Mouse (Mus musculus) hindbrain, embryonic 14.5 days (tissue): Measurements from ENCODE around the gene Lbh. TPM values are rescaled to one million over a fixed set of nuclear protein-coding genes. Genes with fewer than 3 reads are reported as not detected.

Experiments
- ATAC-seq: fragments of 200-750 bp; cut with Nextera tagmentation; 2 replicates; pipeline ENCODE4 v1.8.0; 2017; ENCODE audit warnings: moderate number of reproducible peaks, mild to moderate bottlenecking, moderate TSS enrichment, moderate library complexity; ENCODE audit not compliant: low FRiP score
- DNase-seq: peaks from one replicate; pipeline ENCODE4 v3.0.0-alpha.2; 2015; ENCODE audit warnings: low spot score
- H3K27ac ChIP-seq: fragments of 300-500 bp; sonication (generic); 2 replicates; pipeline ENCODE4 v1.5.1; 2014; ENCODE audit warnings: mild to moderate bottlenecking, moderate library complexity
- H3K27me3 ChIP-seq: fragments of 300-500 bp; sonication (generic); 2 replicates; pipeline ENCODE4 v1.6.1; 2014; ENCODE audit warnings: mild to moderate bottlenecking, low read length, mixed read lengths; ENCODE audit not compliant: control insufficient read depth, insufficient read depth
- H3K36me3 ChIP-seq: fragments of 300-500 bp; sonication (generic); replicated peaks from 2 replicates; pipeline ENCODE4 v1.6.1; 2014; ENCODE audit not compliant: control insufficient read depth, insufficient read depth
- H3K4me1 ChIP-seq: fragments of 300-500 bp; sonication (generic); replicated peaks from 2 replicates; pipeline ENCODE4 v1.6.1; 2014; ENCODE audit warnings: antibody characterized with exemption, low read length, mixed read lengths; ENCODE audit not compliant: control insufficient read depth, insufficient read depth
- H3K4me2 ChIP-seq: fragments of 300-500 bp; sonication (generic); replicated peaks from 2 replicates; pipeline ENCODE4 v1.6.1; 2014; ENCODE audit warnings: mild to moderate bottlenecking, moderate library complexity
- H3K4me3 ChIP-seq: fragments of 300-500 bp; sonication (generic); replicated peaks from 2 replicates; pipeline ENCODE4 v1.5.1; 2014; ENCODE audit warnings: mild to moderate bottlenecking, low read length
- H3K9ac ChIP-seq: fragments of 300-500 bp; sonication (generic); 2 replicates; pipeline ENCODE4 v1.6.1; 2014
- H3K9me3 ChIP-seq: fragments of 300-500 bp; sonication (generic); 2 replicates; pipeline ENCODE4 v1.6.1; 2016; ENCODE audit warnings: low read length; ENCODE audit not compliant: control insufficient read depth
- WGBS: fragments of 180-500 bp; shearing (Covaris S2); extraction: QIAGEN DNeasy Blood & Tissue Kit; methylation state at CpG from one replicate; pipeline ENCODE4 v1.1.7; 2014; 5-methylcytosine and 5-hydroxymethylcytosine counted together
- polyA plus RNA-seq: library from polyadenylated mRNA; unstranded; fragments of >200 nt; fragmentation: Nextera tagmentation; extraction: Ambion mirVana; gene quantifications from 2 replicates; pipeline ENCODE4 v1.2.1, GENCODE M21; 2014

The Lbh gene
- polyA plus RNA-seq, 1 experiment from 2014 or later: 6.4 TPM

DNA sequence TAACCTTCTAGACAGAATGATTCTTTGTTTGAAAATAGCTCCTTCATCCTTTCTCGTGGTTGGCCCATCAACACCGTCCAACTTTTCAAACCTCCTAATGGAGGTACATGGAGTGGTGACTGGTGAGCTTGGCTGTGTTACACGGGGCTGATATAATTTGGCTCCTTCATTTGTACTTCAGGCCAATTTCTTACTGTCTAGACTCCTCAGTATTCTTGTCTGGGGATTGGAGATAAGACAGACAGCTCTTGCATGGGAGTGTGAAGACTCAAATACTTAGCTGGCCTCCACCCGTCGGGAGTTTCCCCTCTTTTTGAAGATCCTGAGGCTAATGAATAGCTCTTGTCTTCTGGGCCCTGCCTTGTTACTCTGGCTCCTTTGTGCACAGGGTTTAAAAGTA lies 26.3 kb downstream of the Lbh start:
- Histone ChIP-seq H3K4me3 (no peak overlapping the region), H3K4me1 (peaks cover 6% of the 10 kb centered on the region; the same call in 1 of the 2 replicates), H3K36me3 (peaks cover 29% of the 10 kb centered on the region), H3K27me3 (no peaks in the 10 kb centered on the region), H3K4me2 (no peak overlapping the region), H3K9ac (no peak overlapping the region), H3K9me3 (no peaks in the 10 kb centered on the region), H3K27ac (no peak overlapping the region)
- DNase-seq: no peak
- 93% methylated on average over 5 of the region's 5 CpGs for WGBS
- ATAC-seq: no peak

DNA sequence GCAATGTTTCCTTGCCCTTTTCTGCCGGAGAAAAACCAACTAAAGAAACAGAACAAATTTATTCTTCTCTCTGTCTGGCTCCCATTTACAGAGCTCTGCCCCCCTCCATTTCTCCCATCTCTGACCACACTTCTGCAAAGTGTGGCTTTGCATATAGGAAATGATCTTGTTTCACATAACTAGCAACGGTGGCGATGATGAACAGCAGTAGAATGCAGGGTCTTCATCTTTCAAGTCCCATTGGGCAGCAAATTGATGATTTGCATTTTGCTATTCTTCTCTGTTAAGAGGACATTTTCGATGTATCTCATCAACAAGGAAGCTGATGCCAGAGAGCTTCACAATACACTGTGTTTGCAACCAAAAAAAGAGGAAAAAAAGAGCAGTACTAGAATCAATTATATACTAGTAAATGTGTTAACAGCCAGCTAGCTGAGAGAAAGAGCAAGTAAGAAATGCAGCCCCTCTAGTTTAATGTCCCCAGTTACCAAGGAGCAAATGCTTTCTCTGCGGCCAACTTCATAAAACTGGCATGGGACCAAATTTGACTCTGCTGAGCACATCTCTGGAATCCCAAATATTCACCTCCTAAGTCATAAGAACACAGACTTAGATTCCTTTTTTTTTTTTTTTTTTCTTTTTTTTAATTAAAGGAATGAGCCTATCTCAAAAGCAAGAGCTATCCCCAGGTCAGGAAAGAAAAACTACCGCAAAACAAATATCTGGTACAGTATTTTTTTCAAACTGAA lies 29.2 kb downstream of the Lbh start:
- H3K4me1 ChIP-seq: peaks cover 6% of the 10 kb centered on the region; the same call in 1 of the 2 replicates
- no peak overlapping the region for H3K4me3 ChIP-seq
- H3K9ac ChIP-seq: no peak overlapping the region
- H3K27ac ChIP-seq: no peak overlapping the region
- WGBS: 66% methylated on average over 6 of the region's 6 CpGs
- no peaks in the 10 kb centered on the region for H3K9me3 ChIP-seq
- H3K27me3 ChIP-seq: no peaks in the 10 kb centered on the region
- ATAC-seq (no peak), DNase-seq (no peak)
- H3K36me3 ChIP-seq: peaks cover 5% of the 10 kb centered on the region
- no peak overlapping the region for H3K4me2 ChIP-seq

DNA sequence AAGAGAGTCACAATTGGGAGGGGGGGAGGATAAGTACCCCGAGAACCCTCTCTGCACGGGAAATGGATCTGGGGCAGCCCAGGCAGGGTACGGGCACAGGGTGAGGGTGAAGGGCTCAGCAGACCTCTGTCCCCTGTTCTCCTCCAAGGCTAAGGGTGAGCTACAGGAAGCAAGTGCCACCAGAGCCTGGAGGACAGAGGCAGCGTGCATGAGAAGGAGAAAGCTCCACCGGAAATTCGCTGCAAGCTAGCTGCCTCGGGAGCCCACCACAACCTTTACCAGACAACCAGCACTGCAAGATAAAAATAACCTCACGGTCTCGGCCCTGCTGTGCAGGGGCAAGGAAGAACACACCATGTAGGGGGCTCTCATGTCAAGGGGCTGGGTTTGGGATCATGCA lies 30.0 kb downstream of the Lbh start:
- H3K4me3 ChIP-seq: no peak overlapping the region
- no peaks in the 10 kb centered on the region for H3K9me3 ChIP-seq
- H3K4me1 ChIP-seq: peaks cover 6% of the 10 kb centered on the region; the same call in 1 of the 2 replicates
- whole genome bisulfite sequencing: 87% methylated on average over 9 of the region's 9 CpGs
- no peaks in the 10 kb centered on the region for H3K36me3 ChIP-seq
- no peak overlapping the region for H3K27ac ChIP-seq
- H3K27me3 ChIP-seq: no peaks in the 10 kb centered on the region
- no peak overlapping the region for H3K4me2 ChIP-seq
- ATAC-seq (no peak), DNase-seq (no peak)
- no peak overlapping the region for H3K9ac ChIP-seq

DNA sequence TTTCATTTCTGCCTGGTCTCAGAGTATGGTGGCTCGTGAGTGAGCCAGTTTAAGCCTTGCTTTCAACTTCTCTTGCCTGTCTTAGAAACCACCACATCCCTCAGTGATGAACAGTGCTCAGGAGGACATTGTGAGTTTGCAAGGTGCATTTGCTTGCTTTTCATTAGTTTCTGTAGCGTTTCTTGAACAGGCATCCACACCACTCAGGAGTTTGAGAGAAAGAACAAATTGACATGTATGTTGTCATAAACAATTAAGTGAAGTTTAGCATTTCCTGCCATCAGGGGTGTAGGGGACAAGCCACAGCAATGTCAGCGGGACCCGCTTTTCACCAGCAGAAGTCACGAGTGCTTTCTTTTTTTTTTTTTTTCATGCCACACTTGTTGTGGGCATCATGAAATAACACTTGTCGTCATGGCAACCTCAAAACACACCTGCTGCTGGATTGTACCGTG lies 31.2 kb downstream of the Lbh start:
- Histone ChIP-seq H3K36me3 (no peaks in the 10 kb centered on the region), H3K4me2 (no peak overlapping the region), H3K9me3 (no peaks in the 10 kb centered on the region), H3K4me3 (no peak overlapping the region), H3K9ac (no peak overlapping the region), H3K4me1 (peaks cover 6% of the 10 kb centered on the region; the same call in 1 of the 2 replicates), H3K27me3 (no peaks in the 10 kb centered on the region), H3K27ac (no peak overlapping the region)
- no peak for DNase-seq
- no peak for ATAC-seq
- WGBS: 84% methylated on average over 7 of the region's 7 CpGs

DNA sequence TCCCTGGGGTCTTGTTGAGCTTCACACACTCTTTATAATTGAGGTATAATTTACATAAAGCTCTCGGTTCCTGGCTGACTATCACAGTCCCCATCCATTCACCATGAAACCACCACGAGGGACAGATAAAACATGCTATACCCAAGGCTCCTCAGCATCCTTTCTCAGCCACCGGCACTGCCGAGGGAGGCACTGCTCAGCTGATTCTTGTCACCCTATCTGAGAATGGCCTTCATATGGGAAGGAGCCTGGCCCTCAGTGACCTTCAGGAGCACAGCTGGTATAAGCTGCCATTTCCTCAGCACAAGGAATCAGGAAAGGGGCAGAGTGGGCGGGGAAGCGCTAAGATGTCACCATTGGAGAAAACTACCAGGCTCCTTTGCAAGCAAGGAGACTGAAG lies 33.2 kb downstream of the Lbh start:
- no peak for ATAC-seq
- no peak overlapping the region for H3K4me2 ChIP-seq
- 77% methylated on average over 6 of the region's 6 CpGs for WGBS

DNA sequence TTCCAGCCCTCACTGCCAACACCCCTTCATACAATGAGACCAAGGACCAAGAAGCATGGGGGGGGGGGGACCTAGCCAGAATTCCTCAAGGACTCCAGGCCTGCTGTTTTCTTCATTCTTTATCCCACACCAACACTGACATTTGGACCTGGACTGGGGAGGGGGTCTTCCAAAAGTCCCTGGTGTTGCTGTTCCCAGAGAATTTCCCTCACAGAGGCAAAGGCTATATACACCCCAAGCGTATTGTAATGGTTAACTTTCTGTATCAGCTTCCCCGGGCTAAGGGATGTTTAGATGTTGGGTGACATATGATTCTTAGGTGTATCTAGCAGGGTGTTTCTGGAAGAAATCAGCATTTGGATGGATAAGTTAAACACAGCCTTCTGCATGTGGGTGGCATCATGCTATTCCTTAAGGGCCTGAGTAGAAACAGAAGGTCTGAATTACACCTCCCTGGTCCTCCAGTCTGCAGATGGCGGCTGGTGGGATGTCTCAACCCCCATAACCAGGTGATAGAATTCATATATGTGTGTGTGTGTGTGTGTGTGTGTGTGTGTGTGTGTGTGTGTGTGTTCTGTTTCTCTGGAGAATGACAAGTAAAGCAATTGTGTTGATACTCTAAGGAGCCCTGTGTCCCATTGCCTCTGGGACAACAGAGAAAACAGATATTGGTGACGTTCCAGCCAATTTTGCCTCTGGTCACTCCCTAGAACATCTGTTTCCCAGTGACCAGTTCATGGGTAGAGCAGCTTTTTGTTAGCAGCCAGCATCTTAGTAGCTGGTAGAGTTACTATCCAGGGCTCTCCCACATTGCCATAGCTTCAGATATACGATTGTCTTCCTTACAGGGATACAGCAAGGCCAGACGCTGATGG lies 35.9 kb downstream of the Lbh start:
- no peak for DNase-seq

More for the DNA sequence above, 33.2 kb downstream of the Lbh start:
- H3K4me3 ChIP-seq: no peak overlapping the region
- no peak for DNase-seq
- H3K4me1 ChIP-seq: peaks cover 6% of the 10 kb centered on the region; the same call in 1 of the 2 replicates
- no peaks in the 10 kb centered on the region for H3K36me3 ChIP-seq
- no peak overlapping the region for H3K27ac ChIP-seq
- H3K9me3 ChIP-seq: no peaks in the 10 kb centered on the region
- H3K9ac ChIP-seq: no peak overlapping the region
- H3K27me3 ChIP-seq: no peaks in the 10 kb centered on the region

DNA sequence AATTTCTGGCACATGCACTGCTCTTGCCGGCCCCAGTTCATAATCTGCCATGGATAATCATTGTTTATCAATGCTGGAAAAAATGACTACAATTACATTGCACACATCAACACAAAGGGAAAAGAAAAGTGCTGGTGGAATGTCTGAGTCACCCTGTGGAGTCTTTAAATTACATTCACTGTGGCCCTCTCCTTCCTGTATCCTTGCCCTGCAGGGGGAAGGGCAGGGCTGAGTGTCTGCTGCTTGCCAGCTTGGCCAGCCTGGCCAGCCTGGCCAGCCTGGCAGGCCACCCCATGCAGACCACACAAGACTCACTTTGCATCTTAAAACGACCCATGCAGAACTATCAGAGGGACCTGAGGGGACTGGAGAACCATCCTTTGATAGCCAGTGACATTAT lies 37.4 kb downstream of the Lbh start:
- ATAC-seq (no peak), DNase-seq (no peak)
- Histone ChIP-seq H3K9ac (no peak overlapping the region), H3K36me3 (no peaks in the 10 kb centered on the region), H3K9me3 (no peaks in the 10 kb centered on the region), H3K4me2 (no peak overlapping the region), H3K4me1 (no peaks in the 10 kb centered on the region), H3K4me3 (no peak overlapping the region), H3K27ac (no peak overlapping the region), H3K27me3 (no peaks in the 10 kb centered on the region)
- WGBS: 56% methylated on average over 2 of the region's 2 CpGs

More for the DNA sequence above, 35.9 kb downstream of the Lbh start:
- Histone ChIP-seq H3K36me3 (no peaks in the 10 kb centered on the region), H3K27ac (no peak overlapping the region), H3K4me2 (no peak overlapping the region), H3K4me3 (no peak overlapping the region), H3K9ac (no peak overlapping the region), H3K4me1 (no peaks in the 10 kb centered on the region), H3K27me3 (no peaks in the 10 kb centered on the region), H3K9me3 (no peaks in the 10 kb centered on the region)
- no peak for ATAC-seq
- 89% methylated on average over 6 of the region's 6 CpGs for WGBS

DNA sequence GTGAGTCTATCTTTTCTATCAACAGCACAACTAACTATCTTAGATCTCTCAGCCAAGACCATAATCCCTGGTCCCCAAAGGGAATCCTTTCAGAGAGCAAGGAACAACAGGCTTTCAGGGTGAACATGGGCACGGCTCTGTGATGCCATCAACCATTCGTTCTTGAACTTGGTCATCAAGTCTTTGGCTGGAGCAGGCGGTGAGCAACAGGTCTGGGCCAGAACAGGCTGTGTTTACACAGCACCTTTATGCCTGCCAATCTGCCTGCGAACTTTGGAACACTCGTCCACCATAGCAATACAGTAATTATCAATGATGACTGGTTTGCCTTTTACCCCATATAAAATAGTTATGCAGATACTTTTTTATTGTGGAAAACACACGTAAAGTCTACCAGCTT lies 38.9 kb downstream of the Lbh start:
- no peaks in the 10 kb centered on the region for H3K9me3 ChIP-seq
- H3K9ac ChIP-seq: no peak overlapping the region
- H3K4me3 ChIP-seq: no peak overlapping the region
- H3K27ac ChIP-seq: no peak overlapping the region
- no peak for ATAC-seq
- no peaks in the 10 kb centered on the region for H3K4me1 ChIP-seq
- no peaks in the 10 kb centered on the region for H3K27me3 ChIP-seq
- no peak for DNase-seq
- no peaks in the 10 kb centered on the region for H3K36me3 ChIP-seq
- WGBS: 97% methylated on average over 6 of the region's 6 CpGs
- H3K4me2 ChIP-seq: no peak overlapping the region

DNA sequence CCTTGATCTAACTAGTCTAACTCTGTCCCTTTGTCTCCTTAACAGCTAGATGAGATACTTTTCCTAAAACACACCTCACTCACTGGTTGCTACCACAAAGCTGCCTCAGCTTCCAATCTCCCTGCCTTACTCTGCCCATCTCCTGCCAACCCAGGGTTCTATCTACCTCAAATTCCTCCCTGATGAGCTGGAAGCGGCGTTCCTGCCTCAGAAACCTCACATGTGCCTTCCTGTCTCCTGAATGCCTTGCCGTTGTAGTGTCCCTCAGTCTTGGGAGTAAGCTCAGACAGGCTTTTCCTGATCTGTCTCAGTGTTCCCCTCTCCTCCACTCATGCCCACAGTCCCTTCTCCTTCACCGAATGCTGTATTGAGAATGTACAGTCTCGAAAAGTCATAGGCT lies 40.8 kb downstream of the Lbh start:
- Histone ChIP-seq H3K9me3 (no peaks in the 10 kb centered on the region), H3K36me3 (no peaks in the 10 kb centered on the region), H3K4me3 (no peak overlapping the region), H3K4me1 (no peaks in the 10 kb centered on the region), H3K27ac (no peak overlapping the region), H3K4me2 (no peak overlapping the region), H3K9ac (no peak overlapping the region), H3K27me3 (no peaks in the 10 kb centered on the region)
- WGBS: 93% methylated on average over 5 of the region's 5 CpGs
- ATAC-seq (no peak), DNase-seq (no peak)
